In genomic region chr5:139432333-139432732, GRCm38 (mm10) we compare ENCODE assay signal across 20 mouse cellular contexts. TPM values are rescaled to one million over a fixed set of nuclear protein-coding genes. Genes with fewer than 3 reads are reported as not detected.
DNase-seq lines count a peak whose midpoint lies in the region; ATAC-seq and TF ChIP-seq lines count a peak whose summit lies in the region.
"Had no signal": no experiment of that assay in that cellular context is flagged by ENCODE, and none has a peak within 500 bp of the region (broad histone marks: within the 10 kb centered on the region; RNA-seq: fewer than 3 reads in every experiment).

No protein-coding gene starts in this region.

- no peak for TF ChIP-seq CTCF in hindbrain, postnatal 0 days (IDR thresholded peaks at IDR 0.05; ENCODE audit: low read depth)
- TF ChIP-seq CTCF in olfactory bulb, adult 2 months (IDR thresholded peaks at IDR 0.05; ENCODE audit: insufficient read depth, low read depth, low read length): no peak

- no peak overlapping the region for H3K4me3 ChIP-seq in hindbrain, embryonic 15.5 days
- H3K4me3 ChIP-seq in hindbrain, embryonic 10.5 days: no peak overlapping the region
- H3K4me3 ChIP-seq in neural tube, embryonic 13.5 days: no peak overlapping the region
- no peak overlapping the region for H3K4me3 ChIP-seq in hindbrain, postnatal 0 days (ENCODE audit: low read length)
- H3K4me3 ChIP-seq in olfactory bulb, adult 2 months (ENCODE audit: insufficient read depth, low read depth, low read length): no peak overlapping the region
- H3K4me3 ChIP-seq: heart, adult 2 months; heart, embryonic 15.5 days; myocyte had no signal

- H3K27ac ChIP-seq in hindbrain, embryonic 15.5 days (replicated peaks): peak overlapping the region; percentile 46
- no peak overlapping the region for H3K27ac ChIP-seq in hindbrain, embryonic 10.5 days
- H3K27ac ChIP-seq in neural tube, embryonic 13.5 days (replicated peaks): peak overlapping the region; percentile 76
- H3K27ac ChIP-seq in hindbrain, postnatal 0 days: no peak overlapping the region; the same call in 1 of the 2 replicates
- 0 out of 2 replicates have a peak overlapping the region, but pooled peaks have one; percentile 1 for H3K27ac ChIP-seq in olfactory bulb, adult 2 months (ENCODE audit: insufficient read depth, low read depth, low read length)
- H3K27ac ChIP-seq: heart, adult 2 months; heart, embryonic 15.5 days; kidney, postnatal 0 days had no signal

- 64% methylated on average over 6 of the region's 6 CpGs for WGBS in hindbrain, embryonic 15.5 days
- 70% methylated on average over 6 of the region's 6 CpGs for WGBS in hindbrain, embryonic 10.5 days
- 48% methylated on average over 6 of the region's 6 CpGs for WGBS in neural tube, embryonic 13.5 days
- WGBS in hindbrain, postnatal 0 days: 51% methylated on average over 6 of the region's 6 CpGs
- 24% methylated on average over 6 of the region's 6 CpGs for WGBS in olfactory bulb, adult 2 months

- no peaks in the 10 kb centered on the region for H3K9me3 ChIP-seq in hindbrain, embryonic 15.5 days
- no peaks in the 10 kb centered on the region for H3K9me3 ChIP-seq in hindbrain, embryonic 10.5 days
- H3K9me3 ChIP-seq in neural tube, embryonic 13.5 days: no peaks in the 10 kb centered on the region
- H3K9me3 ChIP-seq in hindbrain, postnatal 0 days (ENCODE audit: low read length): no peaks in the 10 kb centered on the region
- H3K9me3 ChIP-seq: heart, embryonic 15.5 days had no signal

- peaks cover 70% of the 10 kb centered on the region for H3K4me1 ChIP-seq in hindbrain, embryonic 15.5 days (replicated peaks)
- H3K4me1 ChIP-seq in hindbrain, embryonic 10.5 days (replicated peaks): peaks cover 62% of the 10 kb centered on the region
- peaks cover 84% of the 10 kb centered on the region for H3K4me1 ChIP-seq in neural tube, embryonic 13.5 days (replicated peaks)
- peaks cover 30% of the 10 kb centered on the region for H3K4me1 ChIP-seq in hindbrain, postnatal 0 days (ENCODE audit: insufficient read depth, low read length)
- H3K4me1 ChIP-seq in olfactory bulb, adult 2 months (ENCODE audit: control insufficient read depth, insufficient read depth, low read length): peaks cover 66% of the 10 kb centered on the region

- no peak for DNase-seq in hindbrain, embryonic 10.5 days (ENCODE audit: low spot score)
- no peak for DNase-seq in neural tube, embryonic 10.5 days (ENCODE audit: extremely low spot score, low spot score)
- DNase-seq in hindbrain, postnatal 0 days (ENCODE audit: low spot score): peak; percentile 35
- DNase-seq in ovary, adult 18-20 months (ENCODE audit: low spot score): no peak
- no peak for DNase-seq in cerebellum, adult 11 months
- DNase-seq: cerebellum, adult 9-11 months; gastrocnemius, postnatal 14 days; heart, adult 2 months; kidney, adult 11 months; left cerebral cortex, postnatal 4 days; lung, adult 18-20 months; lung, postnatal 14 days; thymus, postnatal 25 days had no signal

- no peak for TF ChIP-seq POLR2A in olfactory bulb, adult 2 months (IDR thresholded peaks at IDR 0.05; ENCODE audit: insufficient read depth, low read depth, low read length)

- H3K27me3 ChIP-seq in hindbrain, embryonic 15.5 days: no peaks in the 10 kb centered on the region
- H3K27me3 ChIP-seq in hindbrain, embryonic 10.5 days (ENCODE audit: insufficient read depth, poor library complexity, severe bottlenecking): no peaks in the 10 kb centered on the region
- H3K27me3 ChIP-seq in neural tube, embryonic 13.5 days: no peaks in the 10 kb centered on the region
- no peaks in the 10 kb centered on the region for H3K27me3 ChIP-seq in hindbrain, postnatal 0 days (ENCODE audit: insufficient read depth, low read length)

- no peak overlapping the region for H3K9ac ChIP-seq in hindbrain, embryonic 15.5 days
- peak overlapping the region; percentile 26; the same call in 1 of the 2 replicates for H3K9ac ChIP-seq in neural tube, embryonic 13.5 days
- no peak overlapping the region for H3K9ac ChIP-seq in hindbrain, postnatal 0 days (replicated peaks; ENCODE audit: low read length)
- H3K9ac ChIP-seq: heart, embryonic 15.5 days had no signal

- no peaks in the 10 kb centered on the region for H3K36me3 ChIP-seq in hindbrain, embryonic 15.5 days
- H3K36me3 ChIP-seq in hindbrain, embryonic 10.5 days: no peaks in the 10 kb centered on the region
- H3K36me3 ChIP-seq in neural tube, embryonic 13.5 days: no peaks in the 10 kb centered on the region
- H3K36me3 ChIP-seq in hindbrain, postnatal 0 days (ENCODE audit: insufficient read depth, low read length): no peaks in the 10 kb centered on the region
- H3K36me3 ChIP-seq: heart, embryonic 15.5 days had no signal

- H3K4me2 ChIP-seq in hindbrain, embryonic 15.5 days: no peak overlapping the region
- H3K4me2 ChIP-seq in neural tube, embryonic 13.5 days: no peak overlapping the region
- no peak overlapping the region for H3K4me2 ChIP-seq in hindbrain, postnatal 0 days (ENCODE audit: low read depth, low read length)
- H3K4me2 ChIP-seq: heart, embryonic 15.5 days; liver, embryonic 11.5 days had no signal

- ATAC-seq in hindbrain, embryonic 15.5 days (ENCODE audit: low FRiP score, low read depth): no peak
- ATAC-seq in neural tube, embryonic 13.5 days (ENCODE audit: low read depth): no peak
- no peak for ATAC-seq in hindbrain, postnatal 0 days

RNA-seq across cellular contexts. Expression of gene Gper1, which starts 9.4 kb away (rescaled TPM):
- polyA plus RNA-seq in hindbrain, embryonic 15.5 days (2015; fragmentation: Nextera tagmentation; extraction: Ambion mirVana): 7.6 and 8.6 TPM in 2 replicates
- polyA plus RNA-seq in hindbrain, embryonic 10.5 days (2016; fragmentation: Nextera tagmentation; extraction: Ambion mirVana): 0.40 and 0.76 TPM in 2 replicates
- polyA plus RNA-seq in neural tube, embryonic 13.5 days (2015; fragmentation: Nextera tagmentation; extraction: Ambion mirVana): 8.5 and 9.9 TPM in 2 replicates
- 5.8 and 9.6 TPM in 2 replicates for total RNA-seq in hindbrain, postnatal 0 days (2014; rRNA removed)
- polyA plus RNA-seq in hindbrain, postnatal 0 days (2015; fragmentation: Nextera tagmentation; extraction: Ambion mirVana): 5.6 and 6.2 TPM in 2 replicates
- not detected in 2 replicates for polyA plus RNA-seq in olfactory bulb, adult 2 months (2012; ENCODE audit: insufficient read depth, insufficient read length, low replicate concordance, missing spikeins)

RNA-seq across cellular contexts. Expression of gene C130050O18Rik, which starts 27.3 kb away (rescaled TPM):
- 0.22 and 0.43 TPM in 2 replicates for polyA plus RNA-seq in hindbrain, embryonic 15.5 days (2015; fragmentation: Nextera tagmentation; extraction: Ambion mirVana)
- 0.43 TPM in 1 of 2 replicates, not detected in the other for polyA plus RNA-seq in hindbrain, embryonic 10.5 days (2016; fragmentation: Nextera tagmentation; extraction: Ambion mirVana)
- 0.38 and 0.39 TPM in 2 replicates for polyA plus RNA-seq in neural tube, embryonic 13.5 days (2015; fragmentation: Nextera tagmentation; extraction: Ambion mirVana)
- 1.1 TPM in 1 of 2 replicates, not detected in the other for total RNA-seq in hindbrain, postnatal 0 days (2014; rRNA removed)
- polyA plus RNA-seq in hindbrain, postnatal 0 days (2015; fragmentation: Nextera tagmentation; extraction: Ambion mirVana): 0.34 TPM in 1 of 2 replicates, not detected in the other
- not detected in 2 replicates for polyA plus RNA-seq in olfactory bulb, adult 2 months (2012; ENCODE audit: insufficient read depth, insufficient read length, low replicate concordance, missing spikeins)
- total RNA-seq: left cerebral cortex, postnatal 4 days had no signal

RNA-seq across cellular contexts. Expression of gene 3110082I17Rik, which starts 28.0 kb away (rescaled TPM):
- polyA plus RNA-seq in hindbrain, embryonic 15.5 days (2015; fragmentation: Nextera tagmentation; extraction: Ambion mirVana): 16.2 and 17.9 TPM in 2 replicates
- polyA plus RNA-seq in hindbrain, embryonic 10.5 days (2016; fragmentation: Nextera tagmentation; extraction: Ambion mirVana): 49.1 and 56.3 TPM in 2 replicates
- 14.9 and 15.1 TPM in 2 replicates for polyA plus RNA-seq in neural tube, embryonic 13.5 days (2015; fragmentation: Nextera tagmentation; extraction: Ambion mirVana)
- total RNA-seq in hindbrain, postnatal 0 days (2014; rRNA removed): 6.1 and 12.8 TPM in 2 replicates
- polyA plus RNA-seq in hindbrain, postnatal 0 days (2015; fragmentation: Nextera tagmentation; extraction: Ambion mirVana): 17.1 and 18.2 TPM in 2 replicates
- not detected in 2 replicates for polyA plus RNA-seq in olfactory bulb, adult 2 months (2012; ENCODE audit: insufficient read depth, insufficient read length, low replicate concordance, missing spikeins)

RNA-seq across cellular contexts. Expression of gene Zfand2a, which starts 52.0 kb away (rescaled TPM):
- polyA plus RNA-seq in hindbrain, embryonic 15.5 days (2015; fragmentation: Nextera tagmentation; extraction: Ambion mirVana): 19.7 and 27.1 TPM in 2 replicates
- polyA plus RNA-seq in hindbrain, embryonic 10.5 days (2016; fragmentation: Nextera tagmentation; extraction: Ambion mirVana): 9.7 and 13.2 TPM in 2 replicates
- polyA plus RNA-seq in neural tube, embryonic 13.5 days (2015; fragmentation: Nextera tagmentation; extraction: Ambion mirVana): 16.0 and 18.0 TPM in 2 replicates
- 55.2 and 61.1 TPM in 2 replicates for total RNA-seq in hindbrain, postnatal 0 days (2014; rRNA removed)
- polyA plus RNA-seq in hindbrain, postnatal 0 days (2015; fragmentation: Nextera tagmentation; extraction: Ambion mirVana): 19.4 and 26.2 TPM in 2 replicates
- polyA plus RNA-seq in olfactory bulb, adult 2 months (2012; ENCODE audit: insufficient read depth, insufficient read length, low replicate concordance, missing spikeins): not detected in 2 replicates

RNA-seq across cellular contexts. Expression of gene Gpr146, which starts 54.8 kb away (rescaled TPM):
- 2.6 and 2.9 TPM in 2 replicates for polyA plus RNA-seq in hindbrain, embryonic 15.5 days (2015; fragmentation: Nextera tagmentation; extraction: Ambion mirVana)
- polyA plus RNA-seq in hindbrain, embryonic 10.5 days (2016; fragmentation: Nextera tagmentation; extraction: Ambion mirVana): 2.0 and 2.8 TPM in 2 replicates
- polyA plus RNA-seq in neural tube, embryonic 13.5 days (2015; fragmentation: Nextera tagmentation; extraction: Ambion mirVana): 1.8 and 1.9 TPM in 2 replicates
- total RNA-seq in hindbrain, postnatal 0 days (2014; rRNA removed): 8.1 and 10.1 TPM in 2 replicates
- 3.7 and 4.4 TPM in 2 replicates for polyA plus RNA-seq in hindbrain, postnatal 0 days (2015; fragmentation: Nextera tagmentation; extraction: Ambion mirVana)
- polyA plus RNA-seq in olfactory bulb, adult 2 months (2012; ENCODE audit: insufficient read depth, insufficient read length, low replicate concordance, missing spikeins): not detected in 2 replicates

Comparison
In these comparisons a context has a peak if more than half of its experiments do, and no peak if none do; other contexts are left out.
1. H3K27ac ChIP-seq: peak in hindbrain, embryonic 15.5 days (single experiment), neural tube, embryonic 13.5 days (single experiment) and olfactory bulb, adult 2 months (single experiment); none in hindbrain, embryonic 10.5 days (single experiment) and hindbrain, postnatal 0 days (single experiment).
2. RNA of gene 3110082I17Rik, which starts 28.0 kb away (polyA plus RNA-seq): 49.1 to 56.3 TPM in hindbrain, embryonic 10.5 days, 16.2 to 17.9 TPM in hindbrain, embryonic 15.5 days, 17.1 to 18.2 TPM in hindbrain, postnatal 0 days and 14.9 to 15.1 TPM in neural tube, embryonic 13.5 days; not detected in olfactory bulb, adult 2 months; every median in the first group is over 10 times any median in the second.